In genomic region chr10:20739801-20740200, GRCm38 (mm10) we compare ENCODE assay signal across 16 mouse cellular contexts.
"Had no signal": no experiment of that assay in that cellular context is flagged by ENCODE, and none has a peak within 500 bp of the region (broad histone marks: within the 10 kb centered on the region; RNA-seq: fewer than 3 reads in every experiment).

No protein-coding gene starts in this region.

- H3K27me3 ChIP-seq: lung, embryonic 15.5 days; megakaryocyte, embryonic 14.5 days; midbrain, embryonic 13.5 days; midbrain, embryonic 15.5 days; neural tube, embryonic 12.5 days; stomach, embryonic 15.5 days had no signal

- H3K4me1 ChIP-seq: lung, embryonic 15.5 days; neural tube, embryonic 12.5 days; stomach, embryonic 15.5 days had no signal

- H3K9me3 ChIP-seq: lung, embryonic 15.5 days; megakaryocyte, embryonic 14.5 days; midbrain, embryonic 13.5 days; midbrain, embryonic 15.5 days; neural tube, embryonic 12.5 days; stomach, embryonic 15.5 days had no signal

- DNase-seq: liver, postnatal 0 days; lung, adult 2 months; lung, postnatal 14 days; lung, postnatal 36 days; right cerebral cortex, postnatal 14 days; thymus, adult 2 months; thymus, postnatal 25 days; thymus, postnatal 4 days had no signal

- H3K36me3 ChIP-seq: lung, embryonic 15.5 days; midbrain, embryonic 13.5 days; midbrain, embryonic 15.5 days; neural tube, embryonic 12.5 days; stomach, embryonic 15.5 days had no signal

- H3K27ac ChIP-seq: lung, embryonic 15.5 days; macrophage; midbrain, embryonic 13.5 days; midbrain, embryonic 15.5 days; neural tube, embryonic 12.5 days; stomach, embryonic 15.5 days; stomach, postnatal 0 days had no signal

- H3K4me3 ChIP-seq: lung, embryonic 15.5 days; megakaryocyte, embryonic 14.5 days; midbrain, embryonic 13.5 days; midbrain, embryonic 15.5 days; neural tube, embryonic 12.5 days; stomach, embryonic 15.5 days had no signal
